Mouse (Mus musculus) gastrocnemius, postnatal 4 days (tissue): ENCODE measurements around the gene Myh14. TPM values are rescaled to one million over a fixed set of nuclear protein-coding genes. Genes with fewer than 3 reads are reported as not detected.

Experiments used
- DNase-seq, 2 experiments: peaks; one replicate each; pipeline ENCODE4 v3.0.0; 2021 to 2022; ENCODE audit warnings: low spot score in 2 of 2, mixed read lengths in 2 of 2
- total RNA-seq, 2 experiments: library from RNA; stranded (reverse); gene quantifications; 2 replicates each; pipeline ENCODE4 v1.2.3; 2021

Myh14 gene
- total RNA-seq, 2 experiments from 2014 or later = 25.7 to 26.6 TPM

DNA sequence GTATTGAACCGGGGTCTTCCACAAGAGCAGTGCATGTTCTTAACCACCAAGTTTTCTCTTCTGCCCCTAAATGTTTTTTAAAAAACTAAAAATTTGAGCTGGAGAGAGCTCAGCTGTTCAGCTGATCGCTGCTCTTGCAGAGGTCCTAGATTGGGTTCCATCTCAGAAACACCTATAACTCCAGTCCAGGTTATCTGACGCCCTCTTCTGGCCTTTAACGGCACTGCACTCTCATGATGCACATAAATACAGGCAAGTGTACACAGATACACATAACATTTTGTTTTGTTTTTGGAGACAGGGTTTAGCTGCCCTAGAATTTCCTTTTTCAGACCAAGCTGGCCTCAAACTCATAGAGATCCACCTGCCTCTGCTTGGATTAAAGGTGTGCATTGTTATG, 3.9 kb upstream of the Myh14 start:
- no peak for DNase-seq

DNA sequence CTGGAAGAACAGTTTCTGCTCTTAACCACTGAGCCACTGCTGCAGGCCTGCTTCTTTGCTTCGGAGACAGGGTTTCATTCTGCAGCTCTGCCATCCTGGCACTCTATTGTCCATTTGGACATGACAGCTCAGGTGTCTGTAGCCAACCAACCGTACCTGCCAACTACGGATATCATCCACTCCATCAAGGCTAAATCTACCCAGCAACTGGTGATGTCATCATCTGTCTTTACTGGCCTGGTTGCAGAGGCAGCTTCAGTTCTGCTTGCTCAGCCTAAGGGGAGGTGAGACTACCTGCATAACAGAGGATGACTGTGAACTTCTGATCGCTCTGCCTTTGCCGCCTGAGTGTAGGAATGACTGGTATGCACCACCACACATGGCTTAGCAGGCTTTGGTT, 1.6 kb upstream of the Myh14 start:
- no peak for DNase-seq

DNA sequence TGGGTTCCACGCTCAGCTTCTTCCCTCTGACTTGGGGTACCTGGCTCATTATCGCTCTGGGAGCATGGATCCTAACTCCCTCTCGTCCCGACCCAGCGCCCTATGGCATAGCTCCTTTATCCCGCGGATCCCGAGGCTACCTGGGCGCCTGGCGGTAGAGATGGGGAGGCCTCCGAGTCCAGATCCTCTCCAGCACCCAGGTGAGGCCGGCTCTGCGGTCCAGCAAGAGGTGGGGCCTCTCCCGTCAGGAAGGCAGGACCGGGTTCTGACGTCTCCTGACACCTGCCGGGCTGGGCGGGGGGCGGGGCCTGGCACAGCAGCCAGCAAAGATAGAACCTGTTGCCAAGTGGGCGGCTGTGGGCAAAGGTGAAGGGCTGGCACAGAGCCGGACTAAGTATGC, 1.5 kb downstream of the Myh14 start:
- DNase-seq = no peak

DNA sequence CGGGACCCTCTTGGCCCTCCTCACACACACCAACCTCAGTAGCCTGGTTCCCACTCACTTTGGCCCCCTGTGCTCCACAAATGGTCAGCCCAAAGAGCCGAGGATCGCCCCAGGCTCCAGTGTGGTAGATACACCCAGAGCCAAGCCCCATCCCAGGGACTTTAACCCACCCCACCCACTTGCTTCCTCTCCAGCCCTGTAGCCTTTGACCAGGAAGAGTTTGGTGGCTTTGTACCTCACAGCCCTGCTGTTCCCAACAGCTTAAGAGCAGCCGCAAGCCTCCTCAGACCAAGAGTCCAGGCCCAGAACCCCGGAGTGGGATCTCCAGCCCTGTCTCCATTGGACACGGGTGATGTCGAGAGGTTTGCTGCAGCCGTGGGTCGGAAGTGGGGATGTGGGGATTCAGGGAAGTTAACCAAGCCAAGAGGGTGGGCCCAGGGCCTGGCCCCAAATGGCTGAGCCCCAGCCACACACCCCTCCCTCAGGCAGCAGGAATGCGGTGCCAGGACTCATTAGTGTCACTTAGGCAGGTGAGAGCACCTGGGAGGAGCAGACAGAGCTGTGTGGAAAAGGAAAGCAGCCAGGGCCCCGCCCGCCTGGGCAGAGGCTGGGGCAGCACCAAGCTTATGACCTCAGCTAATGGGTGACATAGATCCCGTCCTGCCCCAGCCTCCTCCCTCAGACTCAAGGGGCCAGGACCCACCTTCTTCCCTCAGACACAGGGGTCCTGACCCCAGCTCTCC, 2.5 kb downstream of the Myh14 start:
- no peak for DNase-seq

DNA sequence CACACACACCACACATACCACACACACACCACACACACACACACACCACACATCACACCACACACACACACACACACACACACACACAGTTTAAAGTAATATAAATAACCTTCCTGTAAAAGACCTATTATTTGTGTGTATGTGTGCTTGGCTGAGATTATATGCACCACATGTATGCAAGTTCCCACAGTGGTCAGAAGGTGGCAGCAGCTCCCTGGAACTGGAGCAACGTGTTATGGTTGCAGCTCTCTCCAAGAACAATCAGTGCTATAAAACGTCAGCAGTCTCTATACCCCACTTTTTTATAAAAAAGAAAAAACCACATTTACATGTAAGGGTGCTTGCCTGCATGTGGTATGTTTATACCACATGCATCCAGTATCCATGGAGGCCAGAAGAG, 4.2 kb downstream of the Myh14 start:
- no peak for DNase-seq

DNA sequence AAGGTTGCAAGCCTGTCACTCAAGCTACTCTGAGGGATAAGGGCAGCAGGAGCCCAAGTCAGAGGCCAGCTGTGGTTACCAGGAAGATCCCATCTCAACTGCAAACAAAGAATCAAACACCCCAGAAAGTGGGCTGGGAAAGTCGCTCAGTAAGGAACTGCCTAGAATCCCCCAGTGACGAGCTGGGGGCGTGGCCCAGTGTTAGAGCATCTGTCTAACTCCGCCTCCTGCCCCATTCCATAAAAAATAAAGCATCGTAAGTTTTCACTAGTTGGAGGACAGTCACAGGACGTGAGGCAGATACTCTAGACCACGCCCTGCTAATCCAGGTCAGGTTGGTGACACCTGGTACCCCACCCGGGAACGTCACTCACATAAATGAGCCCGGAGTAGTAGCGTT, 5.9 kb downstream of the Myh14 start:
- no peak for DNase-seq

DNA sequence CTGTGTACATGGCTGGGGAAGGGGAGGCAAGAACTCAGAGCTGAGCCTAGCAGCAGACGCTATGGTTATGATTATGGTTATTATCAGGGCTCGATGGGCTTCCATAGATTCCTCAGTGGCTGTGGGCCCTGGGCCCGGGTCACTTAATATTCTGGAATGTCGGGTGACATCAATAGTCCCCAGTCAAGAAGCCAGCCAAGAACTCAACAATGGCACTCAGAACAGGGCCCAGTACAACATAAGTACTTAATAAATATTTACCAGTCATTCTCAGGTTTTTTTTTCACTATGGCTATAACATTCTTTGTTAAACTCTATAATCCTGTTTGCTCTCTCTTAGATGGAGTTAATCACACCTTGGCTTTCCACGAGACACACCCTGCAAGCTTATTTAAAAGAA, 7.1 kb downstream of the Myh14 start:
- no peak for DNase-seq

DNA sequence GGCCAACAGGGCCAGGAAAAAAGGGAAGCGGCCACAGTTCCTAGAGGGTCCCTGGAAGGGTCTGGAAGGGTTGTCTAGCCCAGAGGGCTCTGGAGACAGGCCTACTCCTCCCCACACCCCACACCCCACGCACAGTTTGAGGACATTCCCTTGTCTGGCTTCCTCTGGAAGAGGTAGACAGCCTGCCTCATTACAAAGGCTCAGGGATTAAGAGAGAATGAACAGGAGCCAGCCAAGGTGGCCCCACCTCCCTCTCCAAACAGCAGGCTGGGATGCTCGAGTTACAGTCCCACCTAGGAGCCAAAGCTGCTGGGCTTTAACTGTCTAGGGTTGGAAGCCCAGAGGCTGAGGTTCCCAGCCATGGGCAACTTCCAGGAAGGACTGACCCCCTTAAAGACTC, 8.1 kb downstream of the Myh14 start:
- no peak for DNase-seq

DNA sequence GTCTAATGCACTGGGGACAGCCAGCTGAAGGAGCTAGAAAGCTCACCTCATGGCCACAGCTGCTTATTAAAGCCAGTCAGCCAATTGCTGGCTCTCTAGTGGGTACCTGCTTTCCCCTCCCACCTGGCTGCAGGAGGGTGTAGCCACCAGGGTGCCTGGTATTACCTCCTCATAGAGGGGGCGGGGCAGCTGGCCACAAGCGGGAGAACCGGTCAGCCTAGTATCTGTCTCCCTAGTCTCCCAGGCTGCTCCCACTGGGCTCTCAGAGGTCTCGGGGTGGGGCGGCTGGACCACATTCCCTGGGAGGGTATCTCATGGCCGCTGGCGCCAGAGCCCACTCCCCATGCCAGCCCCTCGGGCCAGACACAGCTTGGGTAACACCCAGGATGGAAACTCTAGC, 8.5 kb downstream of the Myh14 start:
- no peak for DNase-seq

DNA sequence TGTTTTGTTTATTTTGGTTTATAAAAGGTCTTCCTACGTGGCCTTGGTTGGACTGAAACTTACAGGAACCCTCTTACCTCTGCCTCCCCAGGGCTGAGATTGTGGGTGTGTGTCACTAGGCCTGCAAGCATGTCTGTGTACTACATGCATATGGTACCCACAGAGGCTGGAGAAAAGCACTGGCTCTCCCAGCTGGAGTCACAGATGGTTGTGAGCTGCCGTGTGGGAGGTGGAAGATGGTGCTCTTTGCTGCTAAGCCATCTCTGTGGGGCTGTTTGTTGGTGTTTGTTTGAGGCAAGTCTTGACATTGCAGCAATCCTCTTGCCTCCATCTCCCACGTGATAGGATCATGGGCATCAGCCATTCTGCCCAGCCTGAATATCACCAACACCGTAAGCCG, 9.4 kb downstream of the Myh14 start:
- no peak for DNase-seq

DNA sequence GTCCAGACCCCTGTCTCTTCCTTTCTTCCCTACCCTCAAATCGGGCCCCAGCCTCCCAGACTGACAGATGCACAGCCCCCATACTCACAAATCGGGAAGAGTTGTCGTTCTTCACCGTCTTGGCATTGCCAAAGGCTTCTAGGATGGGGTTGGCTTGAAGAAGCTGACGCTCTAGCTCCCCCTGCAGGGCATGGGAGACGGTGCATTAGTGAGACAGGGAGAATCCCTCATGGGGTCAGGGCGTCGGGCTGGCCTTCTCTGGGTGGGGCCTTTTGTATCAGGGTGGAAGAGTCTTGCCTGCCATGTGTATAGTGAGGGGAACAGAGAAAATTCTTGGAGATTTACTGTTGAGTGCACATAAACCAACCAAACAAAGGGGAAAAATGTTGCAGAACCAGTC, 15.1 kb downstream of the Myh14 start:
- peak in 1 of 2 experiments; percentile 35 for DNase-seq

DNA sequence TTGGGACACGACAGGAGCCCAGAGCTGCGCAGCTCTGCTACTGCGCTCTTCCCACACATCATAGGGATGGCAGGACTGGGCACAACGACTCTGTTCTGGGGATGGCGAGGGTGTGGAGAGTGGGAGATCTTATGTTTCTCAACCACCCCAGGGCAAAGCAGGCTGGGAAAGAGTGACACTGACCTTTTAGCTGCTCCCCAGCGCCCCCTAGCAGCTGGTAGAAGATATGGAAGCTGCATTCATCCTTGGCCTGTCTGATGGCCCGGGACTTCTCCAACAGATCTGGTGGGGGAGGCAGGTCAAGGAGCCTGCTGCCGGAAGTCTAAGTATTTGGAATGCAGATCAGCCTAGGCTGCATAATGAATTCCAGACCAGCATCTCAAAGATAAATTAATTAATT, 16.9 kb downstream of the Myh14 start:
- no peak for DNase-seq

DNA sequence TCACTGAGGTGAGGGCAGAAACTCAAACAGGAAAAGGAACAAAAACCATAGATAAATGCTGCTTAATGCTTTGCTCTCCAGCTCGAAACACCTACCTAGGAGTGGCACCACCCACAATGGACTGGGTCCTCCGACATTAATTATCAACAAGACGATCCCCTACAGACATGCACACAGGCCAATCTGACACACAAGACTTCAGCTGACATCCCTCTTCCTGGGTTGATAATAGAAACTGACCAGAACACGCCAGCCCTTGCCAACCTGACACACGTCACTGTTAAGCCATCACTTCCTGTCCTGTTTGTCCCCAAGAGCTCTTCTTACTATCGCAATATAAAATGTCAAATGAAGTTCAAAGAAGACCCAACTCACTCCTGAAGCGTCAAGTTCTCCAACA, 19.2 kb downstream of the Myh14 start:
- DNase-seq = no peak

DNA sequence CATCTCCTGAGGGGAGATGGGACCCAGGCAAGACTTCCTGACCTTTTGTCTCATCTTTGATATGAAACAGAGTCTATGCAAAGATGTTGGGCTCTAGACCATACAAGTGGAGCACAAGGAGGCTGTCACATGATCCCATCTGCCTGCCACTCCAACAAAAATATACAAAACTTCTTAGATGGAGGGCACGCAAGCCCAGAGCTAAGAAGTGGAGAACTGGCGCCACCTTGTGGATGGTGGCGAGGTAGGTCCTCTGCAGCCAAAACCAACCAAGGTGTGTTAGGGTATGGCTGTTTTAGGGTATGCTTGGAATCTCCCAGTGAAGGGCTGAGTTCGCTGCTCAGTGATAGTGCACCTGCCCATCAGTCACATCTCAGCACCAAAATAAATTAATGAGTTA, 20.7 kb downstream of the Myh14 start:
- peak in 1 of 2 experiments; percentile 35 for DNase-seq

DNA sequence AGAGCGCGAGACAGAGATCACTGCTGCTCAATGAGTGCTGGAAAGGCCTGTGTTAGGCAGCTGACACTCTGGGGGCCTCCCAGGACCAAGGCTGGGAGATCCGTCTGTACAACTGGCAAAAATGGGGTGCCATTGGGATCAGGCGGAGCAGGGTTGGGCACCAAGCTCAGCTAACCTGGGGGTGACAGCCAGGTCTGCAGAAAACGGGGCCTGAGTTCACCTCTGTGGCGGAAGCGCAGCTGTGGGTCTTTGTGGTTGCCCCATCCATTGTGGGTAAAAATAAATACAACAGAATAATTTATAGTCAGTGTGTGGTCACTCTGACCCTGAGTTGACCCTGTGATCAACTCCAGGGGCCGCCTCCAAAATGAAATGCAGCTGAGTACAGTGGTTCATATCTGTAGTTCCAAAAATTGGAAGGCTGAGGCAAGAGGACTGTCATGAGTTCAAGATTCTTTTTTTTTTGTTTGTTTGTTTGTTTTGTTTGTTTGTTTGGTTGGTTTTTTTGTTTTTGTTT, 21.5 kb downstream of the Myh14 start:
- no peak for DNase-seq

DNA sequence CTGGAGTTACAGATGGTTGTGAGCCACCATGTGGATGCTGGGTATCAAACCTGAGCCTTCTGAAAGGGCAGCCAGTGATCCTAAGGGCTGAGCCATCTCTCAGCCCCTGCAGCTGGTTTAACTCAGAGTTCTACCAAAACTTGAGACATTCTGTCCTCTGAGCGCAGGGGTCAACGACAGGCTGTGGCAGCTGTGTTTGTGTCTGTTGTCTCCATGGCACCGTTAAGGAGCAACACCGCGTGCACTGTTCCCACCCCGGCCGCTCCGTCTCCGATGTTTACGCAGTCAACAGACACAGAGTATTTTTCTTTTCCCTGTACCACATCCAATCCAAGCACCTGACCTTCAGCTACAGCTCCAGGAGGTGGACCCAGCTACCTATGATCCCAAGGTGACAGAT, 22.9 kb downstream of the Myh14 start:
- DNase-seq = peak in 1 of 2 experiments; percentile 36

DNA sequence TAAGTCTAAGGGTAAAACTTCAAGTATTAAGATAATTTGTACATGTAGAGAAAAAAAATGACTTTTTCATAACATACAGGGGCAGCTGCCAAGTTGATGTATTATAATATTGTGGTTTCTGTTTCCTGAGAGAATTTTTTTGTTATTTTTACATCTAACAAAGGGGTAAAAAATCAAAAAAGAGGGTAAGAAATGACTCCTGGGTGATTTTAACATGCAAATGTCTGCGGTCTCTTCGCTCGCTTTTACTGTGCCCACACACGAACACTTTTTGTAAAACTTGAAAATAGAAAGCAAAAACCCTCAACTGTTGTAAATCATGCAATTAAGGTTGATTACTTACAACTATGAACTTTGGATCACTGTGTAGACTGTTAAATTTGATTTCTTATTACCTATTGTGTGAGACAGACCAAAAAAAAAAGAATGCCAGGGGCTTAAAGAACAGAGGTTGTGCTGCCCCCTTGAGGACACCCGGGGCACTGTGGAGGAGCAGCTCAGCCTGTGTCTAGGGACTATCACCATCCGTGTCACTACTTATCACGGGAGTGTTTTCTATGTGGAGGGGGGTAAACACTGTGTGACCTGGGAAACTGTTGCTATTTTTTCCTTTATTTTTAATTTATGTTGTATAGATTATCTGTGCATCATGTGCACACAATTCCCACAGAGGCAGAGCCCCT, 23.5 kb downstream of the Myh14 start:
- peak in 1 of 2 experiments; percentile 62 for DNase-seq

DNA sequence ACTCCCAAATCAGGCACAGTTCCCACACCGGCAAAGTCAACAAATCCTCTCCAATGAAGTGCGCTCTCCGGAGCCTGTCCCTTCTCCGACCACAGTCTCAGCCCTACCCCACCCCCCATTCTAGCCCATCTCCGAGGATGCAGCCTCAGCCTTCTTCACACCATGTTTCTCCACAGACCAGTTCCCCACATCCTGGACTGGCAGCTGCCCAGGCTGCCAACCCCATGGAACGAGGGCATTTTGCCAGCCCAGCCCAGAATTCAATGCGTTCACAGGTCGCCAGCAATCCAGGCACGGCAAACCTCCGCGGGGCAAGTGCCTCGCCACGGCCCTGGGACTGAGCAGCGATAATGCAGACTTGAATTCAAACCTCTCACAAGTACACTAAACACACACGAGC, 24.7 kb downstream of the Myh14 start:
- no peak for DNase-seq

DNA sequence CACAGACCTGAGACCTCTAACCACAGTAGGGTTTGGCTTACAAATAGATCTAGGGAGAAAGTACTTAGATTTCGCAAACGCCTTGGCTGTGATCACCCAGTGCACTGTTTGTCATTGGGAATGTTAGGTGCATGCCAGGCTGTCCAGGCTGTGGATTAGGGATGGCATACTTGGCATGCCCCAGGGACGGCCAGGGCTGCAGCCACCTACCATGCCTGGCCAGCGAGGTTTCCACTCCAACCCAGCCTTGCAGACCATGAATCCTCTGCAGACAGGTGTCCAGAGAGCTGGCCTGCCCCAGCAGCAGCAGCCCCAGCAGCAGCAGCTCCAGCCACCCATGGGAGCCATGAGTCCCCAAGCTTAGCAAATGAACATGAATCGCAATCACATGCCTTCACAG, 25.4 kb downstream of the Myh14 start:
- DNase-seq = no peak

DNA sequence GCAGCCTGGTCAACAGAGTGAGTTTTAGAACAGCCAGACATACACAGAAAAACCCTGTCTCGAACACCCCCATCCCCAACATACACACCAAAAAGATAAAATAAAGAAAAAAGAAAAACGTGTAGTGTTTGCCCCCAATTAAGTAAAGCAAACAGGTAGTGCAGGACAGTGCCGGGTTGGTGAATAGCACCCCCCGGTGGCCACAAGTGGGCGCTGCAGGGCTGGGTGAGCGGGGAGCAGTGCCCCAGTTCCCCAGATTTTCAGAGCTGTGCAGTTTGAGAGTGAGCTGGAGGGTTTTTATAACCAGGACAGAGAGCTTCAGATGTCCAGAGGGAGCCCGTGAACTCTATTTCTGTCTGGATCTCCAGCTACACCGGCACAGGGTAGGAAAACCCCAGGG, 28.8 kb downstream of the Myh14 start:
- DNase-seq = no peak

DNA sequence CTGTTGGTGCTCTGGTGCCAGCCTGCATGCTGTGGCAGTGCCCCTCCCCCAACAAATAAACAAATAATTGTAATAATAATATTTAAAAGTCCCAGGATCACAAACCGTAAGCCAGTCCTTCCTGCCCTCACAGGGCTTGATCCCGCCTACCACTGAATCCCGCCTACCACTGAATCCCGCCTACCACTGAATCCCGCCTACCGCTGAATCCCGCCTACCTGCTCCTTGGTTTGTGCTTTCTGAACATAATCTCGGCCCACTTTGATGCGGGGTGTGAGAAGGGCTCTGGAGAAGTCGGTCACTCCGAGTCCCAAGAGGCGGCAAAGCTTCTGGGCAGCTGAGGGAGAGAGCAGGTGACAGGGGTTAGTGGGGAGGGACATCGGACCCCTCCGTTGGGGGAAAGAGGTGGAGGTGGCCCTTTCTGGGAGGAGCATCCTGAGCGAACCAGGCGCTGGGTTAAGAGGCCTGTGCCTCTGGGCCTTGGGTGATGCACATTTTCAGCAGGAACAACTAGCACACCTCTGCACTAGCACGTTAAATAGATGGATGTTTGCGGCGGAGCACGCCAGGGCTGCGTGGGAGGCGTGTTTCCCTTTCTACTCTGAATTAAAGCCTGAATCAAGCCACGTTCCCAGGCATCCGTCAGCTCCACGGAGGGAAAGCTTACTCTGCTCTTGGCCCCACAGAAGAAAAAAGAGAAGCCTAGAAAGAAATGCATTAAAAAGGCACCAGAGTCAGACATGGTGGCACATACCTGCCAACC, 29.6 kb downstream of the Myh14 start:
- DNase-seq = no peak

DNA sequence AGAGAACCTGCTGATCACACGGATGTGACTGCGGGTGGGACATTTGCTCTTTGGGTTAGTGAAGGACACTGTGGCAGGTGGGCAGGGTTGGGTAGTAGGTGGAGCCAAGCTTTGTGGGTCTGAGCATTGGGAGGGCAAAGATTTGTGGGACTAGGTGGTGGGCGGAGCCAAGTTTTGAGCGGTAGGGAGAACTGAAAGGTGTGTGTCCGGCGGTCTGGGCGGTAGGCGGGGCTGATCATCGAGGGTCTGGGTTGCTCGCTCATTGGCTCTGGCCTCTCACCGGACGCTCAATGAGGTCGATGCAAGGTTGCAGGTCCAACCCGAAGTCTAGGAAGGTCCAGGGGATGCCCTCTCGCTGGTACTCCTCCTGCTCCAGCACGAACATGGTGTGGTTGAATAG, 32.0 kb downstream of the Myh14 start:
- DNase-seq = no peak
